Mouse (Mus musculus) heart, embryonic 14.5 days (tissue): ENCODE measurements around the gene Aunip. TPM values are rescaled to one million over a fixed set of nuclear protein-coding genes. Genes with fewer than 3 reads are reported as not detected.

Experiments
- ATAC-seq: fragments of 200-750 bp; cut with Nextera tagmentation; 2 replicates; pipeline ENCODE4 v1.8.0; 2017; ENCODE audit warnings: low read depth, moderate TSS enrichment; ENCODE audit not compliant: insufficient number of reproducible peaks, insufficient read depth, low FRiP score
- H3K27ac ChIP-seq, 2 experiments: fragments of 200-500 bp in 1 of 2; fragments of 300-500 bp in 1 of 2; sonication (generic) in 1 of 2; replicated peaks in 1 of 2; 2 replicates each; pipeline ENCODE4 v1.5.1; 2012 to 2014; ENCODE audit warnings: low read depth in 2 of 2, low read length in 2 of 2, control low read depth in 1 of 2, mild to moderate bottlenecking in 1 of 2, mixed read lengths in 1 of 2; ENCODE audit not compliant: control insufficient read depth in 1 of 2, insufficient read depth in 1 of 2
- H3K27me3 ChIP-seq: fragments of 300-500 bp; sonication (generic); 2 replicates; pipeline ENCODE4 v1.6.1; 2014; ENCODE audit warnings: mild to moderate bottlenecking, low read length, control low read depth; ENCODE audit not compliant: control insufficient read depth, insufficient read depth
- H3K36me3 ChIP-seq: fragments of 300-500 bp; sonication (generic); 2 replicates; pipeline ENCODE4 v1.6.1; 2014; ENCODE audit warnings: mild to moderate bottlenecking, control low read depth, low read length, mixed read lengths; ENCODE audit not compliant: control insufficient read depth, insufficient read depth
- H3K4me1 ChIP-seq, 2 experiments: fragments of 200-500 bp in 1 of 2; fragments of 300-500 bp in 1 of 2; sonication (generic) in 1 of 2; 2 replicates each; pipeline ENCODE4 v1.6.1; 2012 to 2014; ENCODE audit warnings: low read length in 2 of 2, control low read depth in 1 of 2, mixed read lengths in 1 of 2; ENCODE audit not compliant: control insufficient read depth in 2 of 2, insufficient read depth in 2 of 2
- H3K4me2 ChIP-seq: fragments of 300-500 bp; sonication (generic); 2 replicates; pipeline ENCODE4 v1.6.1; 2014; ENCODE audit warnings: mild to moderate bottlenecking, low read length
- H3K4me3 ChIP-seq, 2 experiments: fragments of 200-500 bp in 1 of 2; fragments of 300-500 bp in 1 of 2; sonication (generic) in 1 of 2; 2 replicates each; pipeline ENCODE4 v1.5.1; 2012 to 2014; ENCODE audit warnings: low read length in 2 of 2, mild to moderate bottlenecking in 2 of 2, control low read depth in 1 of 2, low read depth in 1 of 2, moderate library complexity in 1 of 2; ENCODE audit not compliant: control insufficient read depth in 1 of 2, insufficient read depth in 1 of 2
- H3K9ac ChIP-seq: fragments of 300-500 bp; sonication (generic); 2 replicates; pipeline ENCODE4 v1.6.1; 2014; ENCODE audit warnings: mild to moderate bottlenecking, low read length
- H3K9me3 ChIP-seq: fragments of 300-500 bp; sonication (generic); 2 replicates; pipeline ENCODE4 v1.6.1; 2016; ENCODE audit warnings: low read length, control low read depth; ENCODE audit not compliant: control insufficient read depth
- WGBS: fragments of 180-500 bp; shearing (Covaris S2); extraction: QIAGEN DNeasy Blood & Tissue Kit; methylation state at CpG from one replicate; pipeline ENCODE4 v1.1.7; 2014; 5-methylcytosine and 5-hydroxymethylcytosine counted together
- polyA plus RNA-seq: library from polyadenylated mRNA; unstranded; fragments of >200 nt; fragmentation: Nextera tagmentation; extraction: Ambion mirVana; gene quantifications from 2 replicates; pipeline ENCODE4 v1.2.1, GENCODE M21; 2014

Aunip gene
- polyA plus RNA-seq, 1 experiment from 2014 or later = 3.2 TPM

DNA sequence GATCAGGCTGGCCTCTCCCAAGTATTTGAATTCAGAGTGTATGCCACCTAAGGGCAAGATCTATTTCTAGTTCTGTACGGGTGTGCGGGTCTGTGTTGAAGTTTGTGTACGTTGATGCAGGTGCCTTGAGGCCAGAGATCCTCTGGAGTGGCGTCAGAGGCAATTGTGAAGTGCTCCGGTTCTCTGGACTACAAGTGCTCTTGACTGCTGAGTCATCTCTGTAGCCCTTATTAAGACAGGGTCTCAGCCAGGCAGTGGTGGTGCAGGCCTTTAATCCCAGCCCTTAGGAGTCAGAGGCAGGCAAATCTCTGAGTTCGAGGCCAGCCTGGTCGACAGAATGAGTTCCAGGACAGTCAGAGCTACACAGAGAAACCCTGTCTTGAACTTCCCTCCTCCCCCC, 4.8 kb downstream of the Aunip start:
- Histone ChIP-seq H3K4me1 (peaks cover 26 to 54% of the 10 kb centered on the region in 2 experiments), H3K36me3 (0 out of 2 replicates have a peak, but pooled peaks cover 10% of the 10 kb centered on the region), H3K9me3 (no peaks in the 10 kb centered on the region), H3K27ac (peak overlapping the region; percentile 60 to 97; a peak in 3 of 4 replicates), H3K9ac (peak overlapping the region; percentile 25; the same call in 1 of the 2 replicates), H3K4me2 (no peak overlapping the region), H3K27me3 (no peaks in the 10 kb centered on the region), H3K4me3 (no peak overlapping the region)
- WGBS = 33% methylated on average over 7 of the region's 7 CpGs
- no peak for ATAC-seq

- Histone ChIP-seq H3K27me3 (no peaks in the 10 kb centered on the region), H3K36me3 (peaks cover 22% of the 10 kb centered on the region; the same call in 1 of the 2 replicates), H3K27ac (peak overlapping the region; percentile 97 to 98), H3K4me3 (no peak overlapping the region), H3K4me2 (peak overlapping the region; percentile 44), H3K9ac (peak overlapping the region; percentile 22; the same call in 1 of the 2 replicates), H3K9me3 (no peaks in the 10 kb centered on the region), H3K4me1 (peaks cover 24 to 44% of the 10 kb centered on the region in 2 experiments)
- ATAC-seq = peak; percentile 36
- 10% methylated on average over 8 of the region's 8 CpGs for WGBS
Observed at GRCm38 (mm10) chr4:134516981-134517380, 6.2 kb downstream of the Aunip start.

GRCm38 (mm10) chr4:134517719-134518118, 6.9 kb downstream of the Aunip start:
- peaks cover 24 to 39% of the 10 kb centered on the region in 2 experiments for H3K4me1 ChIP-seq
- no peaks in the 10 kb centered on the region for H3K9me3 ChIP-seq
- no peak overlapping the region for H3K4me3 ChIP-seq
- whole genome bisulfite sequencing = 52% methylated on average over 10 of the region's 10 CpGs
- no peak for ATAC-seq
- peak overlapping the region; percentile 97 to 98 for H3K27ac ChIP-seq
- H3K9ac ChIP-seq = peak overlapping the region; percentile 10; the same call in 1 of the 2 replicates
- H3K4me2 ChIP-seq = peak overlapping the region; percentile 44
- H3K36me3 ChIP-seq = peaks cover 24% of the 10 kb centered on the region
- H3K27me3 ChIP-seq = no peaks in the 10 kb centered on the region

DNA sequence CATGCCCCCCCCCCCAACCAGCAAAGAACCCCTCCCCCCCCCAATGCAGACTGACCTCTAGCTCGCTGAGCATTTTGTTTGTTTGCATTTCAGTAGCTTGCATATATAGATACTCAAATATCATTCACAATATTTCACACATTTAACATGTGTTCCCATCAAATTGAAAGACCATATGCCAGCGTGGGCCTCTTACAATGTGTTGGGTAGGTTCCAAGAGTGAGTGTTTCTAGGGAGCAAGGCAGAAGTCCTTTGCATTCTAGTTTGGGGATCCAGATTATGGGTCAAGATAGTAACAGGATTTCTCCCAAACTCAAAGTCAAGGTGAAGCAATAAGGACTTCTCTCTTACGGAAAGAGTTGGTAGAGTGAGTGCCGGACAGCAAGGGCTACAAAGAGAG, 7.7 kb downstream of the Aunip start:
- Histone ChIP-seq H3K9ac (no peak overlapping the region), H3K27ac (no peak overlapping the region), H3K4me3 (no peak overlapping the region), H3K4me2 (no peak overlapping the region), H3K9me3 (no peaks in the 10 kb centered on the region), H3K27me3 (no peaks in the 10 kb centered on the region), H3K4me1 (peaks cover 24 to 35% of the 10 kb centered on the region in 2 experiments), H3K36me3 (peaks cover 32% of the 10 kb centered on the region)
- no peak for ATAC-seq
- 95% methylated on average over 4 of the region's 4 CpGs for WGBS

- H3K36me3 ChIP-seq = peaks cover 37% of the 10 kb centered on the region
- H3K9ac ChIP-seq = no peak overlapping the region
- H3K9me3 ChIP-seq = no peaks in the 10 kb centered on the region
- H3K4me1 ChIP-seq = peaks cover 22 to 35% of the 10 kb centered on the region in 2 experiments
- no peak for ATAC-seq
- H3K4me3 ChIP-seq = no peak overlapping the region
- no peaks in the 10 kb centered on the region for H3K27me3 ChIP-seq
- H3K4me2 ChIP-seq = no peak overlapping the region
- H3K27ac ChIP-seq = no peak overlapping the region
Observed at GRCm38 (mm10) chr4:134519281-134519680, 8.5 kb downstream of the Aunip start.

GRCm38 (mm10) chr4:134523447-134523846, 12.6 kb downstream of the Aunip start:
- H3K27me3 ChIP-seq = no peaks in the 10 kb centered on the region
- H3K9ac ChIP-seq = no peak overlapping the region
- WGBS = 83% methylated on average over 4 of the region's 4 CpGs
- no peak overlapping the region for H3K4me2 ChIP-seq
- H3K36me3 ChIP-seq = peaks cover 77% of the 10 kb centered on the region
- H3K4me3 ChIP-seq = no peak overlapping the region
- no peaks in the 10 kb centered on the region for H3K9me3 ChIP-seq
- no peaks in the 10 kb centered on the region; a peak in 1 of 4 replicates for H3K4me1 ChIP-seq
- no peak overlapping the region for H3K27ac ChIP-seq
- ATAC-seq = no peak

GRCm38 (mm10) chr4:134525806-134526205, 15.0 kb downstream of the Aunip start:
- no peak overlapping the region for H3K4me2 ChIP-seq
- no peak overlapping the region for H3K27ac ChIP-seq
- H3K36me3 ChIP-seq = peaks cover 93% of the 10 kb centered on the region
- H3K9me3 ChIP-seq = no peaks in the 10 kb centered on the region
- no peak overlapping the region for H3K4me3 ChIP-seq
- no peaks in the 10 kb centered on the region for H3K4me1 ChIP-seq
- 79% methylated on average over 5 of the region's 5 CpGs for WGBS
- ATAC-seq = no peak
- no peaks in the 10 kb centered on the region for H3K27me3 ChIP-seq
- H3K9ac ChIP-seq = no peak overlapping the region

DNA sequence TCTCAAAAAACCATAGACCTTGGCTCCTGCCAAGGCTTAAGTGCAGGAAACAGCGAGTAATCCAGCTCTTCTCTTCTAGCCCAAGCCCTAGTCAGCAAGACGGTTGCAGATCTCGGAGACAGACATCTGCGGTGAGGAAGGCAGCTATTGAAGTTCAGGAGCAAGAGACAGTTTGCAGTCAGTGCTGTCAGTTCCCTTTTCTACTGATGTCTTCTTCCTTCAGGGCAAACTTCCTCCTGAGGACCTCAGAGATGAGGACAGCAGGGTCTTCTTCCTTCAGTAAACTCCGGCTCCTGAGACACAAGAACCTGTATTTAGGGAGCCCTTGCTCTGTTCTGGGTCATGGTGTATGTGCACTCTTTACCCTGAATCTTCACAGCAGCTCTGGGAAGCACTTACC, 15.4 kb downstream of the Aunip start:
- Histone ChIP-seq H3K27ac (no peak overlapping the region), H3K4me1 (peaks cover 0 to under 1% of the 10 kb centered on the region in 2 experiments; a peak in 1 of 4 replicates), H3K9ac (no peak overlapping the region), H3K4me2 (no peak overlapping the region), H3K27me3 (no peaks in the 10 kb centered on the region), H3K9me3 (no peaks in the 10 kb centered on the region), H3K4me3 (no peak overlapping the region), H3K36me3 (peaks cover 94% of the 10 kb centered on the region)
- 85% methylated on average over 5 of the region's 5 CpGs for WGBS
- ATAC-seq = no peak
